Mouse (Mus musculus) T-helper 2 cell (primary cell): Measurements from ENCODE around the gene Mtss1l.

Experiments used
- in situ Hi-C: fragments of 300-600 bp; cut with MboI, MseI; formaldehyde crosslinking; loops from one replicate; pipeline ENCODE4 v1.15.1; 2025; ENCODE audit warnings: high pct_unique_total_duplicates

The Mtss1l gene

GRCm38 (mm10) chr8:110705391-110706287 lies 15.6 kb upstream of the Mtss1l start:
- in situ Hi-C loops, result loop anchor here (10.0 kb wide), 1 partner anchor 59 kb away; no protein-coding TSS in a partner anchor

GRCm38 (mm10) chr8:110706288-110706870 lies 14.9 kb upstream of the Mtss1l start:
- in situ Hi-C loops, result loop anchor here (10.0 kb wide), 1 partner anchor 58 kb away; no protein-coding TSS in a partner anchor

- in situ Hi-C loops, result loop anchor here (10.0 kb wide), 1 partner anchor 56 kb away; no protein-coding TSS in a partner anchor
Measured at GRCm38 (mm10) chr8:110708429-110708828, 12.8 kb upstream of the Mtss1l start.

- in situ Hi-C loops, result no loop called here
Measured at GRCm38 (mm10) chr8:110710593-110710992, 10.7 kb upstream of the Mtss1l start.

- in situ Hi-C loops, result no loop called here
Measured at GRCm38 (mm10) chr8:110711271-110711934, 9.9 kb upstream of the Mtss1l start.

GRCm38 (mm10) chr8:110713073-110713472 lies 8.2 kb upstream of the Mtss1l start:
- in situ Hi-C loops, result no loop called here

GRCm38 (mm10) chr8:110714827-110715519 lies 6.3 kb upstream of the Mtss1l start:
- in situ Hi-C loops, result no loop called here

GRCm38 (mm10) chr8:110716075-110716474 lies 5.2 kb upstream of the Mtss1l start:
- in situ Hi-C loops, result no loop called here

- in situ Hi-C loops, result no loop called here
Measured at GRCm38 (mm10) chr8:110717131-110717530, 4.1 kb upstream of the Mtss1l start.

GRCm38 (mm10) chr8:110718209-110718968 lies 2.9 kb upstream of the Mtss1l start:
- in situ Hi-C loops, result no loop called here

GRCm38 (mm10) chr8:110718969-110719670 lies 2.2 kb upstream of the Mtss1l start:
- in situ Hi-C loops, result no loop called here

GRCm38 (mm10) chr8:110719898-110720653 lies 1.2 kb upstream of the Mtss1l start:
- in situ Hi-C loops, result no loop called here

GRCm38 (mm10) chr8:110721606-110722413 lies 534 bp downstream of the Mtss1l start:
- in situ Hi-C loops, result no loop called here

GRCm38 (mm10) chr8:110722414-110723011 lies 1.2 kb downstream of the Mtss1l start:
- in situ Hi-C loops, result no loop called here

- in situ Hi-C loops, result no loop called here
Measured at GRCm38 (mm10) chr8:110724493-110724892, 3.2 kb downstream of the Mtss1l start.

- in situ Hi-C loops, result no loop called here
Measured at GRCm38 (mm10) chr8:110725084-110725838, 4.0 kb downstream of the Mtss1l start.

GRCm38 (mm10) chr8:110726893-110727292 lies 5.6 kb downstream of the Mtss1l start:
- in situ Hi-C loops, result no loop called here
